Mouse (Mus musculus): ENCODE data around the gene Pak2. TPM values are rescaled to one million over a fixed set of nuclear protein-coding genes. Genes with fewer than 3 reads are reported as not detected.

The Pak2 gene
- polyA plus RNA-seq (2014; fragmentation: Illumina TruSeq; extraction: RNeasy Lipid Tissue Mini Kit (QIAGEN cat#74804); ENCODE audit: low read depth, low replicate concordance): 28.9 TPM

DNA sequence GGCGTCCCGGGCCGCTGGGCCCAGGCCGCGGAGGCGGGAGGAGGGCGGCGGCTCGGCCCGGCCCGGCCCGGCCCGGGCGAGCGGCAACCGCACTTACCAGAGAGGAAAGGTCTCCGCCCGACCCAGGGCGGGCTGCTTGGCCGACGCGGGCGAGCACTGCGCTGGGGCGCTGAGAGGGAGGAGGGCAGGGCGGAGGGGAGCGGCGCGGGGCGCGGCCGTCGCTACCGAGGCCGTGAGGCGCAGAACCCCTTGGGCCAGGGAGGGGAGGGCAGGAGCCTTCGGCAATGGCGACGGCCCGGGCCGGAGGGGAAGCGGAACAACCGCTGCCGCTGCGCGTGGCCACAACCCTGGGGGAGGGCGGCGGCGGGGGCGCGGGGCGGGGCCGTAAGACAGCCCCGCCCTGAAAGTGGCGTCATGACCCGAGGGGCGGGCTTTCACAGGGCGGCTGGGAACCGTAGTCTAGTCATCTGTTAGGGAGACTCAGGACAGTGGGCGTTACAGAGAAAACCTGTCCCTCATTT, at the start of gene Pak2:
Pak2 (minus strand) TSS at position 352 of the 521 bp plus-strand sequence.

DNA sequence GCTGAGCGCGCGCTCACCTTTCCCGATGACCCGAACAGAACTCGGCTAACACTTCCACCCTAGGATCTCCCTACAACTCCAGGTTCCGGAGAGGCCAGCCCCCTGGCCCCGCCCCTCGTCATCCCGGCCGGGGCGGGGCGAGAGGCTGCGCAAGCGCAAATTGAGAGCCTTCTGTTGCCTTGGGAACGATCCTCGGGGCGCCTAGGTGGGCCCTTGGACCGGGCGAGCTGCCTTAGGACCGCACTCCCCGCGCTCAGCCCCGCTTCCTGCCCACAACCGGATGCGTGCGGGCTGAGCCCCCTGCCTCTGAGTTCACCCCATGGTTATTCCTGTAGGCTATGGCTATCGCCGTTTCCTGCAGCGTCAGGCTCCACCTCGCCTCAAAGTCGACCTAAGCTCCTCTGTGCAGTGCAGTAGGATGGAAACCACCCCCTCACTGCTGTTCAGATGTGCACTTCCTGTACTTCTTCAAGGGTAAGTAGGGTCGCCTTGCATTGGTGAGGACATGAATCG, 20.6 kb upstream of the Pak2 start, which contains the start of the genes Pigx and Cep19:
Pigx (minus strand) TSS at position 103 of the 513 bp plus-strand sequence.
Cep19 (plus strand) TSS at position 163 of the 513 bp plus-strand sequence.

DNA sequence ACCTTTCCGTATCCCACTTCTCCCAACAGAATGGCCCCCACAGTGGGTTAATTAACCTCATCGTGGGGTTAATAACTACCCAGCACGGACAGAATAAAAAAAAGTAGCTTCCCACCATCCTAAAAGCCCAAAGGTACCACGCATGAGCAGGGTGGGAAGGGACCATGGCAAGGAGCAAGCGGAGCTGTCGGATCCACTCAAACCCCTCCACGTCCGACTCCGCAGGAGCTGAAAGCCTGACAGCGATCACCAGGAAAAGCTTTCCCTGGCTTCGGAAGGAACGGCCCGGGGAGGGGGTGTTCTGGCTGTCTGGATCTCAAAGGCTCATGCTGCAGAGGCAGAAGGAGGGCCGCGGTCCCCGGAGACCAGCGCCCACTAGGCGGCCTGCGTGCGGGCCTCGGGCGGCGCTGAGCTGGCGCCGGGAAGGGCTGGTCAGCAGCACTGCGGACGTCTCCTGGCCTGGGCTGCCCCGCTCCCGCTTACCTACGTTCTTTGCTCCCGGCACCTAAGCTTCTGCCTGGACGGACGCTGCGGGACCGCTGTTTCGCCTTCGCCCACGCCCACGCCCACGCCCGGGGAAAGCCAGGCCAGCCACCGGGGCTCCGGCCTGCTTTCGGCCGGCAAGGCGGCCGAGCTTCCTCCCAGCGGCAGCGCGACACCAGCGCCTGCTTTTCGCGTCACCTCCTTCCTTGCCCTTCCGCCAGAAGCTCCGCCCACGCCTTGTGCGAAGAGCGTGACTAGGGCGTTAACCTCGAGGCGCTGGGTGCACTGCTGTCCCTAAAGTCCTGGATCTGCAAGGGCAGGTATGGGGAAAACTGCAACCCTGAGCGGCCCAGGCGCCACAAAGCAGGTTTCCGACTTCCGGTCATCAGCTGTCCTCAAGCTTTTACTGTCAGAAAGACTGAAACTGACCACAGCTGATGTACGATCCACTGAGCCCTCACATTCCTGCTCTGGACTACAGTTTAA, 76.3 kb downstream of the Pak2 start, which contains the start of gene Senp5:
Senp5 (minus strand) TSS at position 779 of the 969 bp plus-strand sequence.

Other genes starting within 250 kb of the Pak2 start
- 0.78 TPM for gene Meltf, start 200.5 kb downstream of the Pak2 start, polyA plus RNA-seq (2014; fragmentation: Illumina TruSeq; extraction: RNeasy Lipid Tissue Mini Kit (QIAGEN cat#74804); ENCODE audit: low read depth, low replicate concordance)
- not detected for gene Pigz, start 145.5 kb downstream of the Pak2 start, polyA plus RNA-seq (2014; fragmentation: Illumina TruSeq; extraction: RNeasy Lipid Tissue Mini Kit (QIAGEN cat#74804); ENCODE audit: low read depth, low replicate concordance)
- gene 0610012G03Rik, start 130.8 kb downstream of the Pak2 start, polyA plus RNA-seq (2014; fragmentation: Illumina TruSeq; extraction: RNeasy Lipid Tissue Mini Kit (QIAGEN cat#74804); ENCODE audit: low read depth, low replicate concordance): 3.7 TPM
- 96.9 TPM for gene Ncbp2, start 130.8 kb downstream of the Pak2 start, polyA plus RNA-seq (2014; fragmentation: Illumina TruSeq; extraction: RNeasy Lipid Tissue Mini Kit (QIAGEN cat#74804); ENCODE audit: low read depth, low replicate concordance)
- 21.2 TPM for gene Senp5, start 76.1 kb downstream of the Pak2 start, polyA plus RNA-seq (2014; fragmentation: Illumina TruSeq; extraction: RNeasy Lipid Tissue Mini Kit (QIAGEN cat#74804); ENCODE audit: low read depth, low replicate concordance)
- 18.1 TPM for gene Pigx, start 20.4 kb upstream of the Pak2 start, polyA plus RNA-seq (2014; fragmentation: Illumina TruSeq; extraction: RNeasy Lipid Tissue Mini Kit (QIAGEN cat#74804); ENCODE audit: low read depth, low replicate concordance)
- gene Cep19, start 20.5 kb upstream of the Pak2 start, polyA plus RNA-seq (2014; fragmentation: Illumina TruSeq; extraction: RNeasy Lipid Tissue Mini Kit (QIAGEN cat#74804); ENCODE audit: low read depth, low replicate concordance): 66.8 TPM
- 0.71 TPM for gene Nrros, start 86.3 kb upstream of the Pak2 start, polyA plus RNA-seq (2014; fragmentation: Illumina TruSeq; extraction: RNeasy Lipid Tissue Mini Kit (QIAGEN cat#74804); ENCODE audit: low read depth, low replicate concordance)
- gene Bex6, start 100.5 kb upstream of the Pak2 start, polyA plus RNA-seq (2014; fragmentation: Illumina TruSeq; extraction: RNeasy Lipid Tissue Mini Kit (QIAGEN cat#74804); ENCODE audit: low read depth, low replicate concordance): 4.3 TPM
- gene Fbxo45, start 167.8 kb upstream of the Pak2 start, polyA plus RNA-seq (2014; fragmentation: Illumina TruSeq; extraction: RNeasy Lipid Tissue Mini Kit (QIAGEN cat#74804); ENCODE audit: low read depth, low replicate concordance): 10.3 TPM
- gene Wdr53, start 167.9 kb upstream of the Pak2 start, polyA plus RNA-seq (2014; fragmentation: Illumina TruSeq; extraction: RNeasy Lipid Tissue Mini Kit (QIAGEN cat#74804); ENCODE audit: low read depth, low replicate concordance): 32.9 TPM
- gene Smco1, start 192.1 kb upstream of the Pak2 start, polyA plus RNA-seq (2014; fragmentation: Illumina TruSeq; extraction: RNeasy Lipid Tissue Mini Kit (QIAGEN cat#74804); ENCODE audit: low read depth, low replicate concordance): 0.14 TPM
- gene Rnf168, start 198.1 kb upstream of the Pak2 start, polyA plus RNA-seq (2014; fragmentation: Illumina TruSeq; extraction: RNeasy Lipid Tissue Mini Kit (QIAGEN cat#74804); ENCODE audit: low read depth, low replicate concordance): 44.4 TPM

Measured in testis, adult 10 weeks (tissue).